Mouse (Mus musculus) forebrain, postnatal 0 days (tissue): ENCODE data around the gene Myoz2. TPM values are rescaled to one million over a fixed set of nuclear protein-coding genes. Genes with fewer than 3 reads are reported as not detected.

Source experiments
- ATAC-seq: fragments of 200-750 bp; cut with Nextera tagmentation; 2 replicates; pipeline ENCODE4 v1.8.0; 2017; ENCODE audit warnings: mild to moderate bottlenecking, moderate library complexity
- DNase-seq: peaks from one replicate; pipeline ENCODE4 v3.0.0-alpha.2; 2015
- H3K27ac ChIP-seq: fragments of 300-500 bp; sonication (generic); 2 replicates; pipeline ENCODE4 v1.5.1; 2014; ENCODE audit warnings: low read depth, mild to moderate bottlenecking, antibody characterized with exemption, low read length, moderate library complexity, mixed read lengths
- H3K27me3 ChIP-seq: fragments of 300-500 bp; sonication (generic); 2 replicates; pipeline ENCODE4 v1.6.1; 2014; ENCODE audit warnings: mild to moderate bottlenecking, low read length, mixed read lengths; ENCODE audit not compliant: insufficient read depth
- H3K36me3 ChIP-seq: fragments of 300-500 bp; sonication (generic); 2 replicates; pipeline ENCODE4 v1.6.1; 2014; ENCODE audit warnings: mild to moderate bottlenecking, moderate library complexity; ENCODE audit not compliant: insufficient read depth
- H3K4me1 ChIP-seq: fragments of 300-500 bp; sonication (generic); 2 replicates; pipeline ENCODE4 v1.6.1; 2014; ENCODE audit warnings: antibody characterized with exemption; ENCODE audit not compliant: insufficient read depth
- H3K4me2 ChIP-seq: fragments of 300-500 bp; sonication (generic); 2 replicates; pipeline ENCODE4 v1.6.1; 2014; ENCODE audit warnings: low read depth, mild to moderate bottlenecking, moderate library complexity
- H3K4me3 ChIP-seq: fragments of 300-500 bp; sonication (generic); 2 replicates; pipeline ENCODE4 v1.5.1; 2014; ENCODE audit warnings: low read depth, low read length, mixed read lengths
- H3K9ac ChIP-seq: fragments of 300-500 bp; sonication (generic); 2 replicates; pipeline ENCODE4 v1.6.1; 2014; ENCODE audit warnings: mild to moderate bottlenecking
- H3K9me3 ChIP-seq: fragments of 300-500 bp; sonication (generic); 2 replicates; pipeline ENCODE4 v1.6.1; 2016; ENCODE audit warnings: low read length
- CTCF ChIP-seq: sonication (generic); IDR thresholded peaks from 2 replicates; pipeline ENCODE4 v1.5.1; 2016; ENCODE audit warnings: antibody characterized with exemption, control low read depth, low read depth
- WGBS: fragments of 180-500 bp; shearing (Covaris S2); extraction: QIAGEN DNeasy Blood & Tissue Kit; methylation state at CpG from one replicate; pipeline ENCODE4 v1.1.7; 2014; 5-methylcytosine and 5-hydroxymethylcytosine counted together
- polyA plus RNA-seq: library from polyadenylated mRNA; unstranded; fragments of >200 nt; fragmentation: Nextera tagmentation; extraction: Ambion mirVana; gene quantifications from 2 replicates; pipeline ENCODE4 v1.2.1, GENCODE M21; 2015
- total RNA-seq: library from RNA; depleted of rRNA; stranded (reverse); fragments of >200 nt; gene quantifications from 2 replicates; pipeline ENCODE4 v1.2.3, GENCODE M21; 2014

Myoz2 gene
- total and polyA plus RNA-seq, 2 experiments from 2014 or later = 0.14 TPM; not detected in 1

- Histone ChIP-seq H3K27ac (peak overlapping the region; percentile 95), H3K4me2 (peak overlapping the region; percentile 54), H3K9me3 (no peaks in the 10 kb centered on the region), H3K4me1 (no peaks in the 10 kb centered on the region), H3K36me3 (no peaks in the 10 kb centered on the region), H3K9ac (peak overlapping the region; percentile 95), H3K4me3 (peak overlapping the region; percentile 96), H3K27me3 (no peaks in the 10 kb centered on the region)
- TF ChIP-seq CTCF = peak; percentile 26; the same call in 1 of the 2 replicates
- no peak for ATAC-seq
- WGBS = 13% methylated on average over 13 of the region's 13 CpGs
- DNase-seq = no peak
Measured at GRCm38 (mm10) chr3:122985183-122985944, 49.5 kb downstream of the Myoz2 start.

- H3K36me3 ChIP-seq = no peaks in the 10 kb centered on the region
- H3K4me3 ChIP-seq = peak within 1 kb of the TSS; percentile 96
- H3K27me3 ChIP-seq = no peaks in the 10 kb centered on the region
- no peaks in the 10 kb centered on the region for H3K9me3 ChIP-seq
- ATAC-seq (peak; percentile 98), DNase-seq (peak; percentile 98)
- TF ChIP-seq CTCF = no peak
- 2% methylated on average over 86 of the region's 94 CpGs for WGBS
- H3K27ac ChIP-seq = peak within 1 kb of the TSS; percentile 95
- peak within 1 kb of the TSS; percentile 76 for H3K4me2 ChIP-seq
- H3K9ac ChIP-seq = peak within 1 kb of the TSS; percentile 95
- H3K4me1 ChIP-seq = no peaks in the 10 kb centered on the region
Measured at GRCm38 (mm10) chr3:122984249-122985182, 50.3 kb downstream of the Myoz2 start, which contains the start of gene Usp53. Usp53 (minus strand) TSS chr3:122984510.

GRCm38 (mm10) chr3:122983849-122984248, 51.0 kb downstream of the Myoz2 start:
- Histone ChIP-seq H3K4me3 (peak overlapping the region; percentile 96), H3K36me3 (no peaks in the 10 kb centered on the region), H3K27ac (peak overlapping the region; percentile 95), H3K27me3 (no peaks in the 10 kb centered on the region), H3K4me2 (peak overlapping the region; percentile 76), H3K9ac (peak overlapping the region; percentile 95), H3K4me1 (no peaks in the 10 kb centered on the region), H3K9me3 (no peaks in the 10 kb centered on the region)
- peak; percentile 78 for ATAC-seq
- TF ChIP-seq CTCF = no peak
- WGBS = under 1% methylated on average over 30 of the region's 30 CpGs
- DNase-seq = peak; percentile 79

- no peak for TF ChIP-seq CTCF
- H3K4me3 ChIP-seq = no peak overlapping the region
- H3K4me2 ChIP-seq = no peak overlapping the region
- H3K27me3 ChIP-seq = no peaks in the 10 kb centered on the region
- no peaks in the 10 kb centered on the region for H3K9me3 ChIP-seq
- no peak overlapping the region for H3K9ac ChIP-seq
- H3K36me3 ChIP-seq = no peaks in the 10 kb centered on the region
- DNase-seq = no peak
- no peaks in the 10 kb centered on the region for H3K4me1 ChIP-seq
- 97% methylated on average over 1 of the region's 1 CpGs for WGBS
- ATAC-seq = no peak
- no peak overlapping the region for H3K27ac ChIP-seq
Measured at GRCm38 (mm10) chr3:122975964-122976363, 58.9 kb downstream of the Myoz2 start.

GRCm38 (mm10) chr3:122975363-122975762, 59.5 kb downstream of the Myoz2 start:
- H3K4me1 ChIP-seq = no peaks in the 10 kb centered on the region
- H3K36me3 ChIP-seq = no peaks in the 10 kb centered on the region
- no peak overlapping the region for H3K9ac ChIP-seq
- no peaks in the 10 kb centered on the region for H3K27me3 ChIP-seq
- no peak overlapping the region for H3K27ac ChIP-seq
- DNase-seq (no peak), ATAC-seq (no peak)
- H3K9me3 ChIP-seq = no peaks in the 10 kb centered on the region
- WGBS = 63% methylated on average over 4 of the region's 4 CpGs
- no peak for TF ChIP-seq CTCF
- H3K4me3 ChIP-seq = no peak overlapping the region
- no peak overlapping the region for H3K4me2 ChIP-seq

GRCm38 (mm10) chr3:122974833-122975232, 60.0 kb downstream of the Myoz2 start:
- Histone ChIP-seq H3K4me1 (no peaks in the 10 kb centered on the region), H3K4me2 (no peak overlapping the region), H3K27ac (no peak overlapping the region), H3K9me3 (no peaks in the 10 kb centered on the region), H3K36me3 (no peaks in the 10 kb centered on the region), H3K27me3 (no peaks in the 10 kb centered on the region), H3K9ac (no peak overlapping the region), H3K4me3 (no peak overlapping the region)
- no peak for DNase-seq
- peak; percentile 73 for ATAC-seq
- WGBS = 19% methylated on average over 3 of the region's 3 CpGs
- TF ChIP-seq CTCF = no peak
